Mouse (Mus musculus) c-Kit-positive CD71-positive TER-119-negative erythroid progenitor cells, embryonic 14.5 days (primary cell): ENCODE measurements around the gene Pdpk1.
"Not testable (repeated sequence)": the region's sequence is repeated elsewhere in the genome, so short reads cannot be mapped to it uniquely, and the experiment has no call there.

Experiments used
- DNase-seq: peaks from one replicate; pipeline ENCODE4 v3.0.0-alpha.2; 2013; ENCODE audit warnings: low read depth

Pdpk1 gene

GRCm38 (mm10) chr17:24162584-24163175 lies 12.0 kb upstream of the Pdpk1 start:
- no peak for DNase-seq

GRCm38 (mm10) chr17:24161466-24161865 lies 10.7 kb upstream of the Pdpk1 start:
- no peak for DNase-seq

GRCm38 (mm10) chr17:24157526-24157925 lies 6.8 kb upstream of the Pdpk1 start:
- DNase-seq = no peak

- DNase-seq = no peak
Observed at GRCm38 (mm10) chr17:24157121-24157520, 6.4 kb upstream of the Pdpk1 start.

DNA sequence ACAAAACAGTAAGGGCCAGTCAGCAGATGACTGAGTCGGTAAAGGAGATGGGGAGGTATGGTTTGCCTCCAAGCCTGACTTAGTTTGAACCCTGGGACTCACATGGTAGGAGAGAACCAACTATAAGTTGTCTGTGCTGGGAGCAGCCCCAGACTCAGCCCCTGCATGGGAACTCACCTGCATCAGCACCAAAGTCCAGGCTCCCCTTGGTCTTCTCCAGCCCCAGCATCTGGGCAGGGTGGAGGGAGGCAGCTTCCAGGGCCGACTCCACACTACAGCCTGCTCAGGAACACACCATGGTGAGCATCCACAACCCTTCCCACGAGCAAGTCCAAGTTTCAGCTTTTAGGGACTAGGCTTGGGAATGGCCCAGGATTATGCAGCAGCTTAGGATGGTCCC lies 5.7 kb upstream of the Pdpk1 start:
- no peak for DNase-seq

DNA sequence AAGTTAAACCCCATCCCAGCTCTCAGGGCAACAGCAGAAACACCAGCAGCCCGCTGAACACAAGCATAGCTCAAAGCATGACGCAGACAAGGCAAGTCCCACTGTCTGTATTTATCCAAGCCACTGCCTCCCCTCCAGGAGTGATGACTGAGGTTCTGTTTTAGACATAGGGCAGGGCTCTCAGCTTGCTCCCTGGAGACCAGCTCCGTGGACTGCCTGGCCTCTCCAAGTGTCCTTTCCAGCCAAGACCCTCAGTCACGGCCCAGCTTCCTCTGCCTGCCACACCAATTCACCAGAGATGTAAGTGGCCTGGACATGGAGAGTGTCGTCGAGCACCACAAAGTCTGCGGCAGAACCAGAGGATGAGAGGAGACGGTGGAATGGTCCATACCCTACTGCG lies 5.0 kb upstream of the Pdpk1 start:
- DNase-seq = no peak

DNA sequence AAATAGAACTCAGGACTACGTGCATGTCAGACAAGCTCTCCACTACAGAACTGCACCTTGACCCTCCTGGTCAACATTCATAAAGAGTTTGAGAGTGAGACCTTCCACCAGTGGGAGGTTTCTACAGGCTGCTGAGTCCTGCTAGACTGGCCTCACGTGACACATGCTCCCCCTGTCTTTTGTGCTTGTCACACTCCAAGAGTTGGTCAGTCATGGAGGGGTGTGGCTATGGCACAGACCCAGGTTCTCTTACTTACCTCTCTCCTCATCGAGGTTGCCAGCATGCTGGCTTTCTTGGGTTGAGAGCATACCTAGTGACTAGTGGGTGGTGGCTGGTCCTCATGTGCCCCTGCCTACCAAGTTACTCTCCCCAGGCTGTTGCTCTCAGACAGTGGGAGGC lies 3.7 kb upstream of the Pdpk1 start:
- no peak for DNase-seq

DNA sequence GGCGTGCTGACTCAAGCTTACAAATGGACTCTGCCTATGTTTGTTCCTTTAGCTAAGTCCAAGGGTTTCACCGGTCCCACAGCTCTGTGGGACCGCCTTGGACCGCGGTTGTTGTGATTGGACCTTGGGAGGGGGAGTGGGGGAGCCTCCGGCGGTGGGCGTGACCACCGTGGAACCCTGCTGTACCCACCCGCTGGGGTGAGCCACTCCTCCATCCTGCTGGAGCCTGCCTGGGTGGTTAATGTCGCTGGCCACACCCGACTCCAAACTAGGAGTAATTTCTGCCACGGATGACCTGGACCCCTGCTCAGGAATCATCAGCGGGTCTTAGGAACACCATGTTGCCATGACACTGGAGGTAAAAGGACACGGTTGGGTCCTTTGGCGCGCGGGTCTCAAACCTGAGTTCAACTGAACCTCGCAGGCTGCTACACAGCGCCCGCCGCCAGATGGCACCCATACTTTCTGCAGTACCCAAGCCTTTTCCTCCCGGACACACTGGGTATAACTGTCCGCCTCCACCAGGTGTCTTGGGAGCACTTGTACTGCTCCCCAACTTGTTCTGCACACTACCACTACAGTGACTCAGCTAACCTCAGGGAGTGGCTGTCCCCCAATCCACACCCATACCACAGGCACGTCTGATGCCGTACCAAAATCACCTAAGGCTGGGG lies 1.3 kb upstream of the Pdpk1 start:
- peak; percentile 83 for DNase-seq

- no peak for DNase-seq
Observed at GRCm38 (mm10) chr17:24151382-24151781, 658 bp upstream of the Pdpk1 start.

GRCm38 (mm10) chr17:24149421-24149820 lies 1.3 kb downstream of the Pdpk1 start:
- no peak for DNase-seq

DNA sequence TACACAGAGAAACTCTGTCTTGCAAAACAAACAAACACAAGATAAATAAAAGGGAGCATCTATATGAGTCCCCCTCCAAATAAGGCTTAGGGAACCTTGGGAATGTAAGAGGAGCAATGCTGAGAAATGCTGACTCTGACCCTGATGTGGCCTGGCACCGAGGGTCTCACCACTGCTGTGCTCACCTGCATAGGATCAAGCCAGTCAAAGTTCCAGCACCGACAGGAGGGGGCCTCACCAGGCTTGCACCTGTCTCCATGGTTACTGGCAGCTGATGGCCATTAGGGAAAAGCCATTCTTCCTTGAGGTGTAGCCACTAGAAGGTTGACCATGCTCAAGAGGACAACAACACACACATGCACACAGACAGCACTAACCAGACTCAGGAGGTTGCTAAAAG lies 7.8 kb downstream of the Pdpk1 start:
- DNase-seq = no peak

DNA sequence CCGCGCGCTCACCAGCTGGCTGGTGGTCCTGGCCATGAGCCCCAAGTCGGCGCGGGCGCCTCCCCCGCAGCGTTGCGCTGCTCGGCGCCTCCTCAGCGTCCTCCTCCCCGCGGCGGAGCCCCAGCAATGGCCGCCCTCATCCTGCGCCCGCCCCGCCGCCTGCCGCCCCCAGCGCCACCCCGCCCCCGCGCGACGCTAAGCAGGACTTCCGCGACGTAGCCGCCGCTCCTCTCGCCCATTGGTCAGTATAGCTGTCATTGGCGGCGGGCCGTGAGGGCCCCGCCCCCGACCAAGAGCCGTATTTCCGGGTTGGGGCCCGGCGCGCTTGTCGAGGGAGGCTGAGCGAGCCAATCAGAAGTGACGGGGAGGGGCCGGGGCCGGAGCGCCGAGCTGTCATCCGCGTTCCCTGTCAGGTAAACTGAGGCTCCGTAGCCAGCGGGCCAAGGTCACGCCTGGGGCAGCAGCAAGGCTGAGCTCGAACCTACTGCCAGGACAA lies 9.3 kb downstream of the Pdpk1 start:
- peak; percentile 89 for DNase-seq

GRCm38 (mm10) chr17:24140845-24141424 lies 9.8 kb downstream of the Pdpk1 start:
- no peak for DNase-seq

GRCm38 (mm10) chr17:24139968-24140367 lies 10.8 kb downstream of the Pdpk1 start:
- no peak for DNase-seq

GRCm38 (mm10) chr17:24139256-24139655 lies 11.5 kb downstream of the Pdpk1 start:
- no peak for DNase-seq

- no peak for DNase-seq
Observed at GRCm38 (mm10) chr17:24137226-24137880, 13.4 kb downstream of the Pdpk1 start.

- DNase-seq = peak; percentile 34
Observed at GRCm38 (mm10) chr17:24134062-24134461, 16.7 kb downstream of the Pdpk1 start.

DNA sequence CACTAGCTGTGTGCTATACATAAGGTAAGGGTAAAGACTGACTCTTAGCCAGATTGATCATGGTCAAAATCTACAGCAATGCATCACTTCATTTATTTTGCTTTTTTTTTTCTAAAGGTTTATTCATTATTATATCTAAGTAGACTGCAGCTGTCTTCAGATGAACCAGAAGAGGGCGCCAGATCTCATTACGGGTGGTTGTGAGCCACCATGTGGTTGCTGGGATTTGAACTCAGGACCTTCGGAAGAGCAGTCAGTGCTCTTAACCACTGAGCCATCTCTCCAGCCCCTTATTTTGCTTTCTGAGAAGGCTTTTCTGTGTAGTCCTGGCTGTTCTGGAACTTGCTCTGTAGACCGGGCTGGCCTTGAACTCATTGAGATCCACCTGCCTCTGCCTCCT lies 17.8 kb downstream of the Pdpk1 start:
- DNase-seq = not testable (repeated sequence)

- DNase-seq = no peak
Observed at GRCm38 (mm10) chr17:24131570-24131969, 19.2 kb downstream of the Pdpk1 start.

DNA sequence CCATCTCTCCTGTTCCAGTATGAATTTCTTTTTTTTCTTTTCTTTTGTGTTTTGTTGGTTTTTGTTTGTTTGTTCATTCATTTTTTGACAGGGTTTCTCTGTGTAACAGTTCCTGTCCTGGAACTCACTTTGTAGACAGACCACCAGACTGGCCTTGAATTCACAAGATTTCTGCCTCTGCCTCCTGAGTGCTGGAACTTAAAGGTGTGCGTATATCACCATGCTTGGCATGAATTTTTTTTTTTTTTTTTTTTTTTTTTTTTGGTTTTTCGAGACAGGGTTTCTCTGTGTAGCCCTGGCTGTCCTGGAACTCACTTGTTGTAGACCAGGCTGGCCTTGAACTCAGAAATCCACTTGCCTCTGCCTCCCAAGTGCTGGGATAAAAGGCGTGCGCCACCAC lies 21.5 kb downstream of the Pdpk1 start:
- DNase-seq = not testable (repeated sequence)

- DNase-seq = no peak
Observed at GRCm38 (mm10) chr17:24127592-24127991, 23.1 kb downstream of the Pdpk1 start.

DNA sequence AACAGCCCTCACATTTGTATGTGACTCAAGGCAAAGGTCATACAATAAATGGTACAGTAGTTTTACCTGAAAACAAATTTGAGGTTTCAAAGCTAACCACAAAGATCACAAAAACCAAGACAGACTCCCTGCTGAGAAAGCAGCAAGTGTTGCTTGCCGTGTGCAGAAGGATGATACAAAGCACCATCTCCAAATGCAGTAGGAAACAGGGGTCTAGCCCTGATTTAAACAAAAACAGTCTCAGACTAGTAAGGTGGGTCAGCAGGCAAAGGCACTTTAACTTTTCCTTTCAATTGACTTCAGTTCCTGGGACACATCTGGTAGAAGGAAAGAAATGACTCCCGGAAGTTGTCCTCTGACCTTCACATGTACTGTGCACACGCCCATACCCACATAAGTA lies 23.9 kb downstream of the Pdpk1 start:
- no peak for DNase-seq

GRCm38 (mm10) chr17:24119446-24119845 lies 31.3 kb downstream of the Pdpk1 start:
- DNase-seq = no peak
